Mouse (Mus musculus): ENCODE results near the gene Rsph6a.

Gene Rsph6a

GRCm38 (mm10) chr7:19098811-19099210, 44.3 kb downstream of the Rsph6a start:
- in situ Hi-C loops (cut with MboI, MseI), result no loop called here

- in situ Hi-C loops (cut with MboI, MseI), result no loop called here
Measured at GRCm38 (mm10) chr7:19100290-19100689, 45.8 kb downstream of the Rsph6a start.

- in situ Hi-C loops (cut with MboI, MseI), result no loop called here
Measured at GRCm38 (mm10) chr7:19103741-19104140, 49.3 kb downstream of the Rsph6a start.

GRCm38 (mm10) chr7:19104486-19104885, 50.0 kb downstream of the Rsph6a start:
- in situ Hi-C loops (cut with MboI, MseI), result no loop called here

- in situ Hi-C loops (cut with MboI, MseI), result no loop called here
Measured at GRCm38 (mm10) chr7:19107436-19107835, 52.9 kb downstream of the Rsph6a start.

GRCm38 (mm10) chr7:19109565-19109964, 55.1 kb downstream of the Rsph6a start:
- in situ Hi-C loops (cut with MboI, MseI), result no loop called here

GRCm38 (mm10) chr7:19118028-19118771, 63.7 kb downstream of the Rsph6a start, which contains the start of gene Gm4969:
Gm4969 (minus strand) TSS chr7:19118368.
- in situ Hi-C loops (cut with MboI, MseI), result no loop called here

GRCm38 (mm10) chr7:19119083-19119482, 64.6 kb downstream of the Rsph6a start:
- in situ Hi-C loops (cut with MboI, MseI), result no loop called here

- in situ Hi-C loops (cut with MboI, MseI), result no loop called here
Measured at GRCm38 (mm10) chr7:19119631-19120429, 65.3 kb downstream of the Rsph6a start, which contains the start of gene Fbxo46. Fbxo46 (plus strand) TSS chr7:19119859.

GRCm38 (mm10) chr7:19121686-19122085, 67.2 kb downstream of the Rsph6a start:
- in situ Hi-C loops (cut with MboI, MseI), result no loop called here
